Mouse (Mus musculus) yolk sac, embryonic 10.5 days (tissue): ENCODE data around the gene Grik4.

Source experiments
- DNase-seq: peaks from one replicate; pipeline ENCODE4 v3.0.0-alpha.2; 2017; ENCODE audit warnings: low spot score

Gene Grik4

GRCm38 (mm10) chr9:42672982-42673381 is 271.3 kb downstream of the Grik4 start:
- peak; percentile 41 for DNase-seq

- DNase-seq = no peak
These were observed 273.7 kb downstream of the Grik4 start for GRCm38 (mm10) chr9:42670619-42671018.

- DNase-seq = no peak
These were observed 282.8 kb downstream of the Grik4 start for GRCm38 (mm10) chr9:42661481-42661880.

- DNase-seq = peak; percentile 49
These were observed 291.5 kb downstream of the Grik4 start for GRCm38 (mm10) chr9:42652756-42653155.

- DNase-seq = no peak
These were observed 292.0 kb downstream of the Grik4 start for GRCm38 (mm10) chr9:42652309-42652708.

GRCm38 (mm10) chr9:42649872-42650271 is 294.4 kb downstream of the Grik4 start:
- no peak for DNase-seq

GRCm38 (mm10) chr9:42648051-42648450 is 296.2 kb downstream of the Grik4 start:
- no peak for DNase-seq

GRCm38 (mm10) chr9:42647596-42647995 is 296.7 kb downstream of the Grik4 start:
- DNase-seq = no peak

- no peak for DNase-seq
These were observed 297.5 kb downstream of the Grik4 start for GRCm38 (mm10) chr9:42646821-42647220.

GRCm38 (mm10) chr9:42645161-42645560 is 299.1 kb downstream of the Grik4 start:
- DNase-seq = no peak

GRCm38 (mm10) chr9:42642821-42643220 is 301.5 kb downstream of the Grik4 start:
- no peak for DNase-seq

GRCm38 (mm10) chr9:42641550-42642117 is 302.7 kb downstream of the Grik4 start:
- DNase-seq = no peak

- DNase-seq = no peak
These were observed 307.8 kb downstream of the Grik4 start for GRCm38 (mm10) chr9:42636446-42636845.

- no peak for DNase-seq
These were observed 312.8 kb downstream of the Grik4 start for GRCm38 (mm10) chr9:42631479-42631878.

- DNase-seq = no peak
These were observed 316.7 kb downstream of the Grik4 start for GRCm38 (mm10) chr9:42627634-42628033.

- no peak for DNase-seq
These were observed 317.1 kb downstream of the Grik4 start for GRCm38 (mm10) chr9:42627146-42627545.

GRCm38 (mm10) chr9:42626226-42626775 is 318.0 kb downstream of the Grik4 start:
- DNase-seq = no peak

GRCm38 (mm10) chr9:42614409-42614808 is 329.9 kb downstream of the Grik4 start:
- DNase-seq = peak; percentile 6

GRCm38 (mm10) chr9:42613827-42614226 is 330.5 kb downstream of the Grik4 start:
- DNase-seq = no peak

- DNase-seq = no peak
These were observed 331.8 kb downstream of the Grik4 start for GRCm38 (mm10) chr9:42612482-42612991.

- no peak for DNase-seq
These were observed 342.8 kb downstream of the Grik4 start for GRCm38 (mm10) chr9:42601445-42601844.

GRCm38 (mm10) chr9:42597525-42597924 is 346.8 kb downstream of the Grik4 start:
- no peak for DNase-seq

GRCm38 (mm10) chr9:42578511-42578910 is 365.8 kb downstream of the Grik4 start:
- DNase-seq = no peak

GRCm38 (mm10) chr9:42578106-42578505 is 366.2 kb downstream of the Grik4 start:
- no peak for DNase-seq
